Mouse (Mus musculus): ENCODE measurements around the gene Cry2.

Cry2 gene

DNA sequence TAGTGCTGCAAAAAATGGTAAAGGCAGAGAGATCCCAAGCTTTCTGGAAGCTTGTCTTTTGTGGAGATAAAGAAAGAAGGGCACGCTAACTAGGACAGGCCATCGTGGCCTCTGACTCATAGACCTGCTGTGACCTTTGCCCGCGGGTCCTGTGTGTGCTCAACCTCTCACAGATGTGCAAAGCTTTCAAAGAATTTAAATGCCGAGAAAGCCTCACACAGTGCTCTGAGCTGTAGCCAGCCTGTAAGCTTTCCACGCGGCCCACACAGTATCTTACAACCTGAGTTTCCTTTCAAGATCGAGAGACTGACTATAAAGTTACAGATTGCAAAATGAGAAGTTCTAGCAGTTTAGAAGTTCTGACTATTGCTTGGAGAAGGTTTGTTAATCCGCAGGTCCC lies 12.0 kb upstream of the Cry2 start:
- in situ Hi-C loops (cut with MboI) = no loop called here

DNA sequence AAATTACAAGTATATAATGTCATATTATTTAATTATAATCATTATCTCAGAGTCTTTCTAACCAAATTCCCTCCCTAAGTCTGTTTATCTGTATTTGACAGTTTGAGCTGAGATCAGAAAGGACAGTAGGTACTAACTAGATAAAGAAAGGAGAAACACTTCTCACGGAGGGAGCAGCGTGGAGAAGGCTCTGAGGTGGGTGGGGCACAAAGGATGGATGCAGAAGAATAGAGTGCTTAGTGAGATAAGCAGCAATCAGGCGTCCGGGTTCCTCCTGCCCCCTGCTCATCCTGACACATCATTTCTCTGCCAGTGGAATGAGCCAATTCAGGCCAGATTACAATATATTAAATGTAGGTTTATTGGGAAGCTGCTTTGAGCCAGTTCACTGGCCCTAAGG lies 10.5 kb upstream of the Cry2 start:
- in situ Hi-C loops (cut with MboI) = no loop called here

DNA sequence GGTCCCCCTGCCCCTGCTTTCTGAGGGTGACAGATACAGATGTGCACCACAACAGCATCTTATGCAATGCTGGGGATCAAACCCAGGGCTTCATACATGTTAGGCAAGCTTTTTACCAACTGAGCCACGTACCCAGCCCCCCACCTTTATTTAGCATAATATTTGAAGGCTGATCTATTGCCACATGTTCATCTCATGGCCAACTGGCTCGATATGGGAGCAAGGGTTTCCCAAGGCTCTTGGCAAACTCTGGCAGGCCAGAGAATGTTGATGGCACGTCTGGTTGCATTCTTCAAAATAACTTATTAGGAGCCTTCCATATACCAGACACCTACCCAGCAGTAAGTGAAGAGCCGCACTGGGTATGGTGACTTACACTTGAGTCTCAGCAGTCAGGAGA lies 9.5 kb upstream of the Cry2 start:
- in situ Hi-C loops (cut with MboI) = no loop called here

DNA sequence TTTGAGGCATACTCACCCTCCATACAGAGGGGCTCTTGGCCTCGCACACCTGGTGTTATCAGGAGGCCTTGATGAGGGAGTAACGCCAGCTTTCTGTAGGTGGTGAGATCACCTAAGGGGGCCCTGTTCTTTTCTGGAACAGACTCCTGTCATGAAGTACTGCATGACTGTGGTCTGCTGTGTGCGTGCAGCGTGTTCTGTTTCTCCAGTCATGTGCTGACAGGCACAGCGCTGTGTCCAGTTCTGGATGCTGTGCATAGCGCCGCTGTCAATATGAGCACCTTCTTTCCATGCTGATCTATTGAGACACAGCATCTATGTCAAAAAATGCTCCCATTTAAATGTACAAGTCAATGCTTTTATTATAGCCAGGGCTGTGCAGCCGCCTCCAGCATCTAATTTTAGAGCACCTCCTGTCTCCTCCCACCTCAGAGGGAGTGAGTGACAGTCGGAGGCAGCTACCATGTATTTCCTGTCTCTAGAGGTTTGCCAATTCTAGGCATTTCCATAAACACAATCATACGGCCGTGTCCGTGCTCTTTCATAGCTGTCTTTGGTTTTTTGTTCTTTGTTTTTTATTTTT lies 8.7 kb upstream of the Cry2 start:
- in situ Hi-C loops (cut with MboI) = no loop called here

DNA sequence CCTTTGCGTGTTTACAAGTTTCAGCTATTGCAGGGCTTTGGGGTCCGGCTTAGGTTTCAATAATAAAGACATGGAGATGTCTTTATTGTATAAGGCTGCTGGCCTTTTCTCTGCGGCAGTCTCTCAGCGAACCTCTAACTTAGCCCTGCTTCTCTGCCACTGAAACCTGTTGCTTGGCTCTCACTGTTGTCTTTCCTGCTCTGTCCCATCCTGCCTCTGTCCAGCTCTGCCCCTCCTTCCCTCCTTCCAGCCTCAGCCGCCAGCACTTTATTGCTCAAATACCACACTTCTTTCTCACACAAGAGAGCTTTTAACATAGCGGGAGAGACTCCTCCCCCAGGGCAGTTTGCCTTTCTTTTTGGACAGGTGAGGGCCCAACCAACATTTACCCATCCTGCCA lies 6.6 kb upstream of the Cry2 start:
- in situ Hi-C loops (cut with MboI) = no loop called here

DNA sequence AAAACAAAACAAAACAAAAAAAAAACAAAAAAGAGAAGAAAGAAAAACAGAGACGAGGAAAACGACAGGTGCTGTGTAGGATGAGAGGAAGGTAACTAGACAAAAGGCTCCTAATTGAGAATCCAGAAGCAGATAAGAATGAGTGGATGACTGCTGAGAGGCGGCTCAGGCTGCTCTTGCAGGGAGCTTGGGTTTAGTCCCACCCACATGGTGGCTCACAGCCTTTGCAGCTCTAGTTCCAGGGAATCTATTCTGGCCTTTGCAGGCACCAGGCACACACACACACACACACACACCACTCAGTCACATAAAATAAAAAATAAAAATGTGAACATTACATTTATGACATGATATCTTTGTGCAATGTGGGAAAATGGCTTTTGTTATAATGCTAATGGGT lies 4.7 kb upstream of the Cry2 start:
- in situ Hi-C loops (cut with MboI) = no loop called here

DNA sequence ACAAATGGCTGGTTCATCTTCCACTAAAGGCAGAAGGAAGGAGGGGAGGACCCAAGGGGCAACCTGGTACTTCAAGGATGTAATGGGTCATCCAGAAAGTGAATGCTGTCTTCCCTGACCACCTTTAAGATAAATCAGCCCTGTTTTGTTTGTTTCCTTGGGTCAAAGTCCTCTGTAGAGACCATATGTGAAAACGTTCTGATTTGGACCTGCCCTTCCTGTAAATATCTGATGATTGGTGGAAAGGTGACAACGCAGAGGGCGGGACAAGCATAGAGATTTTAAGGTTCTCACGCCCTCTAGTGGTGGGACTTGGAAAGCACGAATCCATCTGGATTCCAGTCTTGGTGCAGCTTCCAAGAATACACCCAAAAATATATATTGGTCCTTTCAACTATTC lies 4.0 kb upstream of the Cry2 start:
- in situ Hi-C loops (cut with MboI) = no loop called here

DNA sequence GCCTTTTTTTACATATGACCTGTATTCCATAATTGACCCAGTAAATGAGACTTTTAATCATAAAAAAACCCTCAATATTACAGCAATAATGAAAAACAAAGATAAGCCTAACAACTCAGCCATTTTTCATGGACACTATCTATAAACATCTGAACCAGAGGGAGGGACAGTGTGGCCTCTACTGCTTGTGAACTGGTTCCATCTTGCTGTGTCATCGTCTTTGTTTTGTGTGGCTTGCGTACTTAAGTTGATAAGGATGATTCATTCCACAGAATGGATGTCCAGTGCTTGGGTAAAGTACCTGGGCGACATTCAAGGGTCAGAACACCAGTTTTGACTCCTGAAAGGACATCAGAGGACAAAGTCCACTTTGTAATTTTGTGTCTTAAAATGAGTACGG lies 3.5 kb upstream of the Cry2 start:
- in situ Hi-C loops (cut with MboI) = no loop called here

DNA sequence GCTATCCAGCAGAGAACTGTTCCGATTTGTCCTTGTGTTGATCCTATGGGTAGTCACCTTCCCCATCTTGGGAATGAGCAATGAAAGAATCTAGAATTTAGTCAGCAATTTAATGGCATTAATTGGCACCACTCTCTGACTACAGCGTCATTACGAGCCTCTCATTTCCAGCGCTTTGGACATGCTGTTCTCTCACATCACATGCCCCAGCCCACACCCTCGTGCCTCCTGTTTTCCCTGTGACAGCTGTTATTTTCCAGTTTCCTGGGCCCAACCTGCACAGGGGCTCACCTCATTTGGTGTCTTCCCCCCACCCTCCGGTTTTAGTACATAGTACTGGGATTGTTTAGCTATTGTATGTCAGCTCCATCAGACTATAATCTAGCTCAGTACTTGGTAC lies 1.2 kb upstream of the Cry2 start:
- in situ Hi-C loops (cut with MboI) = no loop called here

DNA sequence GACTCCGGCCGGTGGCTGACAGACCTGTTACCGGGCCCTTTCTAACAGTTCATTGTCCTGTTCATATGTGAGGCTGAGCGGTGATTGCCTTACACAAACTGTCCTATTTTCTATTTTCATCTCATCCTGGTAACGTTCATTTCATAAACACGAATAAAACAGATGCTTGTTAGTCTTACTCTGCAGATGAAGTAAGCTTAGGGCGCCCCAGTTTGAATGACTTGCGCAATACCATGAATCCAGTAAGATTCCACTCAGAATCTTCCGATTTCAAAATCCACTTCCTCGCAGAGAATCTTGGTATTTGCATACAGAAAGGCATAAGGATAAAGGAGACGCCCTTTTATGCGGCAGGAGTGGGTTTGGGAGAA lies 517 bp upstream of the Cry2 start:
- in situ Hi-C loops (cut with MboI) = no loop called here

DNA sequence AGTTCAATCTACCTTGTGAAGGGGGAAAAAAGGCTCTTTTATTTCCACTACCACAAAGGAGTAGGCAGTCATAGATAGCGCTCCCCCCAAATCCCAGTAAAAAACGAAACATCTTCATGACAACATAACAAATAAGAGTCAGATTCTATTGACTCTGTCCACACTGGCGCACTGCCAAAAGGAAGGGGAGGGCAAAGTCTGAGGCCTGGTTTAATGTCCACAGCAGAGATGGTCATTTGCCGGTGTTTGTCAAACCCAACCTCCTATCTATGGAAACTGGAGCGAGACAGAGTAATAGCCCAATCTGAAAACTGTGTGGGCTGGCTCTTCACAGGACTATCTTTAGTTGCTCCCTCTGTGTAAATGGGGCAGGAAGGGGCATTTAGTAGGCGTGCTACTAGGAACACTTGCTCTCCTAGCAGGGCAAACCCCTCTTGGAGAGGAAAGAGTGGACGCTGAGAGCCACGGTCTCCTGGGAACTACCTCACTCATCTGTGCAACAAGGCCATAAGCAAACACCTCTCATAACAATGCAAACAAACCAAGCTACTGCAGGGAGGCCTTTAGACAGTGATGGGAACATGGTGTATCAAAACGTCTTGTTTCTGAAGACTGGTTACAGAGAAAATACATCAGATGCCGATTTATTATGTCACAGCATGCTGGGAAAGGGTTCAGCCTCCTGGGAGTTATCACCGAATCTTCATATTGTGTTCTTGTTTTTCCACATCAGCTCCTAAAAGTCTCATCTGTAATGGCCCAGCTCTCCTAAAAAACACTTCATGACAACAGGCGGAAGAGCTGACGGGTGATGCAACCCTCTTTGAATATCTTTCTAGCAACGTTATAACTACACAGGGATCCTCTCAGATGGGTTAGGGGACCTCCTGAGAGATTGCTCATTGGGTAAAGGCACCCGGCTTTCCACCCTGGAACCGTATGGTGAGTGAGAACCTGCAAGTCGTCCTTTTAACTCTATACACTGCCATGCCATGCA lies 1.2 kb downstream of the Cry2 start:
- in situ Hi-C loops (cut with MboI) = no loop called here

DNA sequence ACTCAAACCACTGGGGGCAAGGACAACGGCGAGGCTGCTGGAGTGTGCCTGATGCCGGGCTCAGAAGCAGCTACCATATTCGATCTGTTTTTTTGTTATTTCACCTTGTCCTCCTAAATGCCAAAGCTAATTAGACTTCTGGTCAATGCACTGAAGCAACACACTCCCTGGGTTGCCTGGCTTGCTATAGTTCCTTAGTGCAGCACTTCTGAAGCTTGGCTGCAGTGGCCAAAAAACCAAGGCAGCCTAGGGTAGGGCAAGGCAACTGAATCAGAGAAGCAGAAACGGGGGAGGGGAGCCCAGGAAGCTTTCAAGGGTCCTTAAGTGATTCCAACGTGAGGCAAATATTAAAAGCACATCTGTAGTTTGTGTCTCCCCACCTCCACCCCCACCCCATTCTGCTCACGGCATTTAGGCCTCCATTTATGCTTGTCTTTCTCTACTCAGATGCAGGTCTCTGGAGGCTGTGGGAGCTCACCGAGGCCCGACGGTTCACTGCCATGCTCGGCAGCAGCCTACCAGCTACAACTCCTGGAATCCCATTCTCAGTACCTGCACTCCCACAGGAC lies 2.1 kb downstream of the Cry2 start:
- in situ Hi-C loops (cut with MboI) = no loop called here

DNA sequence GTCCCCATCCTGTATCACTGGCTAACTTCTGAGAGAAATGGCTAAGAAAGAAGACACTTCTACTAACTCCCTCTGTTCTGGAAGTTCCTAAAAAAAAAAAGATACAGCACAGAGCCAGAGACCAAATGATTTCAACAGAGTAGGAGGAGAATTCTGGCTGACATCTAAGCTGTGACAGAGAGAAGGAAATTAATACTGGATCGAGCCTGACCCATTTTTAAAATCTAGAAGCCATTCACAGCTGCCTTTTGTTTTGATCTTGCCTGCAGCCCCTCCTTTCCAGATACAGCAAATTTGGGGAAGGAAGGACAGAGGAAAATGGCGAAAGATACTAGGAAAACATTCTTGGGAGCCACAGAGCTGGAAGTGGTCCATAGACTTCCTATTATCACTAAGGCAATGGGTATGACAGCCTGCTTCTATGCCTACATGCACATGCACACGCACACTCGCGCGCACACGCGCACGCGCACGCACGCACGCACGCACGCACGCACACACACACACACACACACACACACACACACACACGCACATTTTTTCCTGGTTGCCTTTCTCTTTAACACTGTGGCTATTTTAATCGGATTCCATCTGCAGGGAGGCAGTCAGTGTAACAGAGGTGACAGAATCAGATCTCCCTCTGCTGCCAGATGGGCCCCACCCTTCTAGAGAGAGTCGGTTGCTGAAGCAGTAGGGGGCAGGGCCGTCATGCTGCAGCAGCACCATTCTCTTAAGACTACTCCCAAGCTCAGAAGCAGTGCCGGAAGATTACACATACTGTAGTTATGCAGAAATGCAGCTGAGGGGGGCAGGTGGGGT lies 2.9 kb downstream of the Cry2 start:
- in situ Hi-C loops (cut with MboI) = no loop called here

DNA sequence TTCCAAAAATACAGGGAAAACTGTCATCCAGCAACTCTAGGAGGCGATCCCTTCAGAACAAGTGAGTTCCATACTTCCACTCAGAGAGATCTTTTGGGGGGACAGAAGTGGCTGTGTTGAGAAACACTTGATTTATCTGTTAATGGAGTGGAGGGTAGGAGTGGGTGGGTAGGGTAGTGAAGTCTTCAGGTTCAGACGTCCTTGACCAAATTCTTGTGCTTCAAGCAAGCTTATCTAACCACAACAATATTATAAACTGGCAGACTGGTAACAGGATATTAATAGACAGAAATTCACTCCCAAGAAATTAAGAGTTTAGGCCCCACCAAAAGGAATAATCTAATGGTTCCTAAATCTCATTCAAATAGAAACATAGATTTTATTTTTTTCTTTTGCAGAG lies 3.8 kb downstream of the Cry2 start:
- in situ Hi-C loops (cut with MboI) = no loop called here

DNA sequence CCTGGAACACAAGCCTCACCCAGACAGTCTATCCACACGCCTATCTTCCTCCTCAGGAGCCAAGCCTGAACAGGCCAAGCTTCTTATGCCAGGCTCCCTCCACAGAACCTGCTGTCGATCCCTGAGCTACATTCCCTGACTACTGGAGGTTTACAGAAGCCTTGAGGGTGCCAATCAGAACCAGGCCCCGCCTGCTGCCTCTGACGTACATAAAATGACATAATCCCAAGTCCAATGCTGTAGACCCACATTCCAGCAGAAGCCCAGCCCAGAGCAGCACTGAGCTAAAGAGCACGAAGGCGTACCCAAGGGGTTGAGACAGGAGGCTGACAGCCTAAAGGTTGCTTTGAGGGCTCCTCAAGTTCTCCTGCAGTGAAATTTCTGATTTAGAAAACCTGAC lies 6.0 kb downstream of the Cry2 start:
- in situ Hi-C loops (cut with MboI) = no loop called here

DNA sequence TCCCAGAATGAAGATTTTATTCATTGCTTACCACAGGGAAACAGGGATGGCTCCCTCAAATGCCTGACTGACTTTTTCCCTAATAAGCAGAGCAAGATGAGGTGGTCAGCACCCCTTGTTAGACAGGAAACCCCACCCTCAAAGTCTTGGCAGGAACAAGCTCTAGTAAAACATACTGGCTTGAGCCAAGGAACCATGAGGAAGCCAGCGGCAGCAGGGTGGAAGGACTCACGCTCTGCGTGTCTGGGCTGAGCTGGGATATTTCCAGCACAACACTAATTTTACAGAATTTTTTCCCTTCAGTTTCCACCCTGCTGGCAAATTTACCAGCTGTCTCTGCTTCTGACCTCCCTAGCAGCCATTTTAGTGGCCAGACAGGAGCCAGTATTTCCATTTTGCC lies 7.4 kb downstream of the Cry2 start:
- in situ Hi-C loops (cut with MboI) = no loop called here

DNA sequence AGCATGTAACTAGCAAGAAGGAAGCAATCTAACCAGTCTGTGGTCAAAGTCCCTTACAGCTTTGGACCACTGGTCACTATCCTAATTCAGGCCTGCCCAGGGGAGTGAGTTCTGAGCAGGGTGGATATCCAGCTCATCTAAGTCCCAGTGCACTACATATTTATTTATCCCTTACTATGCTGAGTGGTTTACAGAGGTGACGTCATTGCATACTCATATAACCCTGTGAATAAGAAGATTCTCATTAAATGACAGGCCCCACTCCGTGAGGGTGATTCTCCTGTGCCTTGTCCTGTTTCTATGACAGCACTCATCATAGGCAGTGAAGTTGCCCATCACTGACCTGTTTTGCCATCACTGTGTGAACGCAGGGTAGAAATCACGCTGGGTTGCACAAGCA lies 8.5 kb downstream of the Cry2 start:
- in situ Hi-C loops (cut with MboI) = no loop called here

DNA sequence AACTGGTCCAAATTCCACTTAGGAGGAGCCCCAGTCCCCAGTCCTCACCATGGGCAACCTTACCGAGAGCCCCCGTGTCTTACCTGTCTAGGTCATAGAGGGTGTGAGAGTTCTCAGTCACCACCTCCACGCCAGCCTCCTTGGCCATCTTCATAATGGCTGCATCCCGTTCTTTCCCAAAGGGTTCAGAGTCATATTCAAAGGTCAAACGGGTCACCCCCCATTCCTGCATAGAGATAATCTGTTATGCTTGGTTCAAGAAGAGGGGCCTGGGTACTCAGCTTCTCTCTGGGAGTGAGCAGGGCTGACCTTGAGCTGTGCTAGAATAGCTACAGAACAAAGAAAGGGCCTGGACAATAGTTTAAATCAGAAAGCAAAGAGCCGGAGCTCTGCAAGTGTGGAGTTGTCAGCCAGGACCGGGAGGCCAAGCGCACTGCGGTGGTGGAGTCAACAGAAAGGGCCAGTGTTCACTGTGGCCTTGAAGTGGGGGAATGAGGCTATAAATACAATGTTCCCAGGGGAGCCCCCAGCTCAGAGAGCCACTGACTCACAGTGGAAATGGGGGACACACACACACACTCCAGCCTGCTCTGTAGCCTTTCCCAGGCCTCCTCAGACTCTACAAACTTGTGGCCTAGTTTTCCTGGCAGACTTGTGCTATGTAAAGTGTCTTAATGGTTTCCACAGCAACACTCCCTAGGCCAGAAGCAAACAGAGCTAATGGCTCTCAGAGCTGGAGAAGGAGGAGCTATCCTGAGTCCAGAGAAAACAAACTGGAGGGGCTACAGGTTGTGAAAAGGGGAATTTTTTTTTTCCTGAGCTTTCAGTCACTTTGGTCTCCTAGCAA lies 9.2 kb downstream of the Cry2 start:
- in situ Hi-C loops (cut with MboI) = no loop called here

DNA sequence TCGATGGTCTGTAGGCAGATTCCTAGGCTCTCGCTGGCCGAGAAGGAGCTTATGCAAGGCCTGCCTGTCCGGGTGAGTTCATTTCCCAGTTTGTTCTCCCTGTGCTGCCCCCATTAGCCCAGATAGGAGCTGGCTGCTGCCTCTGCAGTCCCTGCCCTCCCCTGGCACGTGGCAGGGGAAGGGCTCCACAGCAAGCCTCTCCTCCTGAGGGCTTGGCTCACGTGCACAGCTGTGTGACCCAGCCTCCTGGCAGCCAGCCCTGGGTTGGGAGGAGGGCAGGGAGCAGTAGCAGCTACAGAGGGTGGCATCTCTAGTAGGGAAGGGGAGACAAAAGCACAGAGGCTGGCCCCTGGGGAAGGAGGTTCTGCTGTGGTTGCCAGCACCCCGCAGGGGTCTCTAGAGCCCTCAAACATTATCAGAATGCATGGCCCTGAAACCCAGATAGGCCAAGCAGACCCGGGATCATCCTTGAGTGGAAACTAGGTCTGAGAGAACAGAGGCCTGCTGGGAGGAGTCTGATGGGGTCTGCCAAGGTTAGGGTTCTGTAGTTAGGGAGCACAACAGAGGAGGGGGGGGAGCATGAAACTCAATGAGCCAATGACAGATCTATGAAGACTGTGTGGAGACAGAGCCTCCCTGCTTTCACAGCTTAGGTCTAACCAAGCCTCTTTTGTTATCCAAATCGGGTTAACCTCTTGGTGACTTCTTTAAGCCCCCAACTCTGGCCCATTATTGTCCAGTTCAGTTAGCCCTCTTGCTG lies 10.0 kb downstream of the Cry2 start:
- in situ Hi-C loops (cut with MboI) = no loop called here

DNA sequence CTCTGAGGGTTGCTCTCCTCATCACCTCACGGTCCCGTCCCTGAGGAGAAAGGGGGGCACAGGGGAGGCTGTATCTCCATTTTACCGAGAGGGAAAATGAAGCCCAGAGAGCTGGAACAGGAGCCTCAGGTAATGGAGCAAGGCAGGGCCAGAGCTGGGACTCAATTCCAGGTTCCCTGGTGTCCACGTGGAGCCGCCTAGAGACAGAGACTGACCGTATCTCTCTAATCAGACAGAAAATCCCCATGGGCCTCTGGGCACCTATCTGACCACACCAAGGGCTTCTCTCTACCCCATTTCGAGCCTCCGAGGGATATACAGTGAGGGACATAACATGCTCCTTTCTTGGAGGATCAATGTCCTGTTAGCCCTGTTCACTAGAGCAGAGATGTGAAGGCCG lies 10.7 kb downstream of the Cry2 start:
- in situ Hi-C loops (cut with MboI) = no loop called here

Data from mature B cell (primary cell).